Mouse (Mus musculus) heart, embryonic 13.5 days (tissue): ENCODE data around the gene Rbfox1. TPM values are rescaled to one million over a fixed set of nuclear protein-coding genes. Genes with fewer than 3 reads are reported as not detected.

Experiments used
- ATAC-seq: fragments of 200-750 bp; cut with Nextera tagmentation; 2 replicates; pipeline ENCODE4 v1.8.0; 2017; ENCODE audit warnings: moderate TSS enrichment; ENCODE audit not compliant: insufficient number of reproducible peaks, low FRiP score, low TSS enrichment; ENCODE audit errors: extremely low read depth
- H3K27ac ChIP-seq: fragments of 300-500 bp; sonication (generic); replicated peaks from 2 replicates; pipeline ENCODE4 v1.5.1; 2015; ENCODE audit warnings: moderate library complexity, mild to moderate bottlenecking, inconsistent platforms
- H3K27me3 ChIP-seq: fragments of 300-500 bp; sonication (generic); replicated peaks from 2 replicates; pipeline ENCODE4 v1.6.1; 2015; ENCODE audit warnings: mild to moderate bottlenecking, inconsistent platforms
- H3K36me3 ChIP-seq: fragments of 300-500 bp; sonication (generic); 2 replicates; pipeline ENCODE4 v1.6.1; 2015; ENCODE audit warnings: mild to moderate bottlenecking, inconsistent platforms
- H3K4me1 ChIP-seq: fragments of 300-500 bp; sonication (generic); 2 replicates; pipeline ENCODE4 v1.6.1; 2015; ENCODE audit warnings: inconsistent platforms
- H3K4me2 ChIP-seq: fragments of 300-500 bp; sonication (generic); 2 replicates; pipeline ENCODE4 v1.6.1; 2015; ENCODE audit warnings: inconsistent platforms, mild to moderate bottlenecking, moderate library complexity
- H3K4me3 ChIP-seq: fragments of 300-500 bp; sonication (generic); 2 replicates; pipeline ENCODE4 v1.5.1; 2015; ENCODE audit warnings: moderate library complexity, mild to moderate bottlenecking, inconsistent platforms
- H3K9ac ChIP-seq: fragments of 300-500 bp; sonication (generic); 2 replicates; pipeline ENCODE4 v1.6.1; 2015; ENCODE audit warnings: inconsistent platforms, mild to moderate bottlenecking, moderate library complexity
- H3K9me3 ChIP-seq: fragments of 300-500 bp; sonication (generic); 2 replicates; pipeline ENCODE4 v1.6.1; 2016; ENCODE audit warnings: inconsistent platforms
- WGBS: fragments of 180-500 bp; shearing (Covaris S2); methylation state at CpG from one replicate; pipeline ENCODE4 v1.1.7; 2015; ENCODE audit warnings: mixed read lengths; 5-methylcytosine and 5-hydroxymethylcytosine counted together
- polyA plus RNA-seq: library from polyadenylated mRNA; unstranded; fragments of >200 nt; fragmentation: Nextera tagmentation; extraction: Ambion mirVana; gene quantifications from 2 replicates; pipeline ENCODE4 v1.2.1, GENCODE M21; 2015

Gene Rbfox1
- polyA plus RNA-seq, 1 experiment from 2014 or later = 2.8 TPM

DNA sequence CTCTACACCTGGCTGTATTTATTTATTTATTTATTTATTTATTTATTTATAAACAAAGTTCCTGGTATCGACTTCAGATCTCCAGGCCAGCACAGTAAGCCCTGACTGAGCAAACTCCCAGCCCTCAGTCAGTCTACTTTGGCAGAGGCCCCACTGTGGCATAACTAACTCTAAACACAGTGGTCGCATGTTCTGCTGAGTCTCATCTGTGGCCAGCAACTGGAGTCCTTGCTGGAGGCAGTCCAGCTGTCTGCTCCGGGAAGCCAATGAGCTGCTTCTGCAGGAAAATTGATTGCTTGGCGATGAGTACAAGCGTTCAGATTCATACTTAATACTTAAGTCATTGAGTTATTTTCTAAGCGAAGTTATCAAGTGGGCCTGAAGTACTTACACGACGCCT is 598.5 kb downstream of the Rbfox1 start:
- no peak overlapping the region for H3K4me2 ChIP-seq
- peaks cover 10% of the 10 kb centered on the region for H3K4me1 ChIP-seq
- H3K9me3 ChIP-seq = no peaks in the 10 kb centered on the region
- H3K27me3 ChIP-seq = peaks cover 4% of the 10 kb centered on the region; the same call in 1 of the 2 replicates
- no peak overlapping the region for H3K27ac ChIP-seq
- ATAC-seq = no peak
- H3K4me3 ChIP-seq = no peak overlapping the region
- no peaks in the 10 kb centered on the region for H3K36me3 ChIP-seq
- no peak overlapping the region for H3K9ac ChIP-seq
- 60% methylated on average over 8 of the region's 8 CpGs for WGBS

DNA sequence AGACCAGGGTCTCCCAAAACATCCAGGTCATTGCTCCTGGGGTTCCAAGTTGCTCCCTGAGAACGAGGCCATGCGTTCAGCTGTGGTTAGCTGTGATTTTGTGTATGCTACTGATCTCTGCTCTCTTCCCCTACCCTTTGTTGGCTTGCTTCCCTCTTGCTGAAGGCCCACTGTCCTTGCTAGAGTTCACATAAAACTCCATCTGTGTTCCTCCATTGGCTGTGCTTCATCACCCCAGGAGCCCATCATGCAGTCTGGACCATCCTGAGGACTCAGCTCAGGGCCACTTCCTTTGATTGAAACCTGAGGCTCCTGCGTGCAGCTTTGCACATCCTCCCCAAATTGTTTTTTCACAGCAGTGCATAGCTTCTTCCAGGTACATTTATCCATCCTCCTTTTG is 600.5 kb downstream of the Rbfox1 start:
- Histone ChIP-seq H3K27me3 (peaks cover 4% of the 10 kb centered on the region; the same call in 1 of the 2 replicates), H3K27ac (no peak overlapping the region), H3K4me2 (no peak overlapping the region), H3K36me3 (no peaks in the 10 kb centered on the region), H3K4me1 (no peaks in the 10 kb centered on the region), H3K9ac (no peak overlapping the region), H3K9me3 (no peaks in the 10 kb centered on the region), H3K4me3 (no peak overlapping the region)
- 68% methylated on average over 3 of the region's 3 CpGs for WGBS
- ATAC-seq = no peak

DNA sequence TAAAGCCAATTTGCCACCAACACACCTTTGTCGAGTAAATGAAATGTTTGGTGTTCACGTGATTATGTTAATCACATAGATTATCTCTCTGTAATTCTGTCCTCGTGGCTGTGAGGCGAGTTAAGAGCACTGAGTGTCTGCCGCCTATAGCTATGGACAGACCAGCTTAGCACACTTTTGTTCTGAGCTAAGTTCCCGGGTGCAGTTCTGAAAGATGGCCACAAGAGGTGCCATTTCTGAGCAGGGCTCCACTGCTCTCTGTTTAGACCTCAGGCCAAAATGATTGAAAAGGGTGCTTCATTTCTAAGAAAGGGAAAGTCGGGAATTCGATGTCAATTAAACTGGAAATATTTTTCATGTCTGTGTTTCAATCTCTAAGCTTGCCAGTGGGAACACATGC is 617.1 kb downstream of the Rbfox1 start:
- peaks cover 8% of the 10 kb centered on the region for H3K27me3 ChIP-seq
- ATAC-seq = no peak

DNA sequence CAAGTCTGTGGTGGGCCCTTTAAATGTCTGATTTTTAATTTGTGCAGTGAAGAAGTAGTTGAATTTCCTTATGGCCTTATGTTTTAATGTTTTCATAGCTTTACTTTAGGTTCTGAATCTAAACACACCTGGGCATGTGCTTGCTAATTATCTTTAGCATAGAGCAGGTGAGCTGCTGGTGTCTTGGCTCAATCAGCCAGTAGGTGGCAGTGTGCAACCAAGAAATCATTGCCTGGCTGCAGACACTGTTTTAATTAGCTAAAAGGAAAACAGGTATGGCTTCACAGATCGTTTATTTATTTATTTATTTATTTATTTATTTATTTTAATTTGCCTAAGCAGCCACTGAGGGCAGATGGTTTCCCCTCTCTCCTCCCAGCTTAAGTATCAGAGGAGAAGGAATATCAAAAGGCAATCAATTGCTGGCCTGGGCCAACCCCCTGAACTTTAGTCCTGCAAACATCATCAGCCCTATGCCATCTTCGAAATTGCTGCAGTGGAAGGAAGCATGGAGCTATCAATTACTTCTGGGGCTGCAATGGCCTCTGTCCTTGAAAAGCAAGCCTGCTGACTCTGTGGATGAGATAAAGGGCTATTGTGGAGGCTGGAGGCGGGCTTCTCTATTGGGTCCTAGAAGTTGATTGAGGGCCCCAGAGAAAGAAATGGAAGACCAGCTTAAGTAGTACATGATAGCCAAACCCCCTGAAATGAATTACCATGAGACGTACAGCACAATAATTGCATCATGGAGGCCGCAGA is 618.6 kb downstream of the Rbfox1 start:
- no peaks in the 10 kb centered on the region for H3K4me1 ChIP-seq
- H3K4me3 ChIP-seq = no peak overlapping the region
- 51% methylated on average over 5 of the region's 5 CpGs for WGBS
- no peak overlapping the region for H3K9ac ChIP-seq
- H3K27me3 ChIP-seq = peaks cover 8% of the 10 kb centered on the region
- no peak overlapping the region for H3K4me2 ChIP-seq
- no peaks in the 10 kb centered on the region for H3K9me3 ChIP-seq
- no peak for ATAC-seq
- H3K27ac ChIP-seq = no peak overlapping the region
- no peaks in the 10 kb centered on the region for H3K36me3 ChIP-seq

More for the DNA sequence above, 617.1 kb downstream of the Rbfox1 start:
- no peak overlapping the region for H3K9ac ChIP-seq
- no peak overlapping the region for H3K4me3 ChIP-seq
- WGBS = 22% methylated on average over 8 of the region's 8 CpGs
- no peak overlapping the region for H3K4me2 ChIP-seq
- no peak overlapping the region for H3K27ac ChIP-seq
- H3K4me1 ChIP-seq = no peaks in the 10 kb centered on the region
- no peaks in the 10 kb centered on the region for H3K9me3 ChIP-seq
- no peaks in the 10 kb centered on the region for H3K36me3 ChIP-seq

DNA sequence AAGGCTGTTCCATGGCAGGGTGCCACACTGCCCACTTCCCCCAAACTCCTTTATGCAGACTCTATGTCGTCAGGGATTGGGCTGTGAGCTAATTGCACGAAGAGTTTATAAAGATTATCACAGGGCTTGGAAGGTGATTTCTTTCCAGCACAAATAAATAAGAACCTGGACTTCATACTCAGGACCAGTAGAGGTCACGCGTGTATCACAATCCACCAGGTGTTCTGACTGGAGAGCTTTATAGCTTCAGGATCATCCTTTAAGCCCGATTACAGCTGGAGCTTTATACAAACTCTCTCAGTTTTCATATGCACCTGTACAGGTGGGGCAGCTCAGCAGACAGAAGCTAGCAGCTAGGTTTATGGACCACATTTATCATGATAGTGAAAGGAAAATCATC is 623.8 kb downstream of the Rbfox1 start:
- H3K9me3 ChIP-seq = no peaks in the 10 kb centered on the region
- no peak overlapping the region for H3K9ac ChIP-seq
- 60% methylated on average over 5 of the region's 5 CpGs for WGBS
- ATAC-seq = no peak
- H3K27ac ChIP-seq = no peak overlapping the region
- H3K4me2 ChIP-seq = no peak overlapping the region
- no peaks in the 10 kb centered on the region for H3K36me3 ChIP-seq
- H3K4me1 ChIP-seq = no peaks in the 10 kb centered on the region
- no peak overlapping the region for H3K4me3 ChIP-seq
- H3K27me3 ChIP-seq = no peaks in the 10 kb centered on the region

DNA sequence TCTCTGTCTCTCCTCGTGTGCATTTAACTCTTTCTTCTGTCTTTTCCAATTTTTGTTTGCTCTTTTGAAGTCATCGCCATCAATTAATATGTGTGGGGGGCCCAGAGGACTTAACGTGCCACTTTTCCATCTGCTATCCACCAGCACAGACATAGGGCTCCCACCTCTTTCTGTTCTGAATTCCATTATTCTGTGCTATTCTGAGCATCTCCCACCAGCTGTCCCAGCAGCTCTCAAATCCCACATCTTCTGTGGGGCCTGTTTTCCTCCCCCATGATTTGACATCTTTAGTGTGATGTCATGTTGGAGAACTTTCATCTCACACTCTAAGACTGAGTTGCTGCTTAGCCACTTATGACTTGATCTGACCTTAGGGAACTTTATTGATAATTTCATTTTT is 634.3 kb downstream of the Rbfox1 start:
- Histone ChIP-seq H3K4me2 (no peak overlapping the region), H3K9me3 (no peaks in the 10 kb centered on the region), H3K27me3 (no peaks in the 10 kb centered on the region)

DNA sequence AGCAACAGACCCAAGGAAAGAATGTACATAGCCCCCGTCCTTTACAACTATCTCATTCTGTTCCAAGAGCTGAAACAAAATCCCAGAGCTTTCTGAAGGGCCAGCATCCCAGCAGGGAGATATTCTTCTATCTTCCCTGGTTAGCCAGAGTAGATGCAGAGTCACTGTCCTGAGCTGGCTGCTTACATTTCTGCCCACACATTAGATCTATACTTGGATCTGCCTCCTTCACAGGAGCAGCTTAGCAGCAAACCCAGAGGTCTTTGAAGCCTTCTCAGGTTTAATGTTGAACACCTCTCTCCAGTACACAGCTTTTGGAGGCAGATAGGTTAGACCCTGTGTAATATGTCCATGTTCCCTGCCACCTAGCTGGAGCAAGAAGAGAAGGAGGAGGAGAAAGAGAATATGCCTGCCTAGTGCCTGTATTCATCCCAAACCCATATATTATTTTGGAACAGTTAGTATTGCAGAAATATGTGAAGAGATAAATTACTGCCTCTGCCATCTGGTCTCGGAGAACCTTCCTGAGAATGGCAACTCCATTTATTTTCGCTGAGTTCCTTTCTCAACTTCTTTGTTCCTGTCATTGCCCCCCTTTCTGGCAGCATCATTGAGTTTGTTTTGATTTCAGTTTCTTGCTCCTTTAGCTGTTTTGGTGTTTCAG is 640.5 kb downstream of the Rbfox1 start:
- H3K9ac ChIP-seq = no peak overlapping the region
- H3K9me3 ChIP-seq = no peaks in the 10 kb centered on the region
- no peak for ATAC-seq
- H3K4me3 ChIP-seq = no peak overlapping the region
- no peaks in the 10 kb centered on the region for H3K4me1 ChIP-seq
- no peaks in the 10 kb centered on the region for H3K36me3 ChIP-seq
- H3K27me3 ChIP-seq = no peaks in the 10 kb centered on the region
- no peak overlapping the region for H3K27ac ChIP-seq
- H3K4me2 ChIP-seq = no peak overlapping the region
- WGBS = 64% methylated on average over 3 of the region's 3 CpGs

More for the DNA sequence above, 634.3 kb downstream of the Rbfox1 start:
- Histone ChIP-seq H3K4me1 (no peaks in the 10 kb centered on the region), H3K4me3 (no peak overlapping the region), H3K27ac (no peak overlapping the region), H3K9ac (no peak overlapping the region), H3K36me3 (no peaks in the 10 kb centered on the region)
- no peak for ATAC-seq
- WGBS = 68% methylated on average over 3 of the region's 3 CpGs

DNA sequence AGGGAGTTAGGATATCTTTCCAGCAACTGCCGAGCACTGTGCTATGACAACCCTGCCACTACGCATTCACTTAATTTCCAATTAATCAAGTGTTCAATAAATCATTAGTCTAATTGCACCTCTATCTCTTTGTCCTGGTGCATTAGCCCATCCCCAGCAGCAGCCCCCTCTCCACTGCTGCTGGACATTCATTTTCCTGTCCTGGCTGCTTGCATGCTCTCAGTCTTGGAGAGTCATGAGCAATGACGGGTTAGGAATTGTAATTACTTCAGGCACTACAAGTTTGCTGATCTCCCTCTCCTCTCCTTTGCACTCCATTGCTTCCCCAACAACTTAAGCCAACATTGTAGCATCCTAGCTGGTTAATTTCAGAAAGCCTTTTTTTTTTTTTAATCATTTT is 646.3 kb downstream of the Rbfox1 start:
- Histone ChIP-seq H3K4me1 (no peaks in the 10 kb centered on the region), H3K9ac (no peak overlapping the region), H3K27ac (no peak overlapping the region), H3K36me3 (no peaks in the 10 kb centered on the region), H3K9me3 (no peaks in the 10 kb centered on the region), H3K4me2 (no peak overlapping the region), H3K27me3 (no peaks in the 10 kb centered on the region), H3K4me3 (no peak overlapping the region)
- 75% methylated on average over 3 of the region's 3 CpGs for WGBS
- no peak for ATAC-seq

DNA sequence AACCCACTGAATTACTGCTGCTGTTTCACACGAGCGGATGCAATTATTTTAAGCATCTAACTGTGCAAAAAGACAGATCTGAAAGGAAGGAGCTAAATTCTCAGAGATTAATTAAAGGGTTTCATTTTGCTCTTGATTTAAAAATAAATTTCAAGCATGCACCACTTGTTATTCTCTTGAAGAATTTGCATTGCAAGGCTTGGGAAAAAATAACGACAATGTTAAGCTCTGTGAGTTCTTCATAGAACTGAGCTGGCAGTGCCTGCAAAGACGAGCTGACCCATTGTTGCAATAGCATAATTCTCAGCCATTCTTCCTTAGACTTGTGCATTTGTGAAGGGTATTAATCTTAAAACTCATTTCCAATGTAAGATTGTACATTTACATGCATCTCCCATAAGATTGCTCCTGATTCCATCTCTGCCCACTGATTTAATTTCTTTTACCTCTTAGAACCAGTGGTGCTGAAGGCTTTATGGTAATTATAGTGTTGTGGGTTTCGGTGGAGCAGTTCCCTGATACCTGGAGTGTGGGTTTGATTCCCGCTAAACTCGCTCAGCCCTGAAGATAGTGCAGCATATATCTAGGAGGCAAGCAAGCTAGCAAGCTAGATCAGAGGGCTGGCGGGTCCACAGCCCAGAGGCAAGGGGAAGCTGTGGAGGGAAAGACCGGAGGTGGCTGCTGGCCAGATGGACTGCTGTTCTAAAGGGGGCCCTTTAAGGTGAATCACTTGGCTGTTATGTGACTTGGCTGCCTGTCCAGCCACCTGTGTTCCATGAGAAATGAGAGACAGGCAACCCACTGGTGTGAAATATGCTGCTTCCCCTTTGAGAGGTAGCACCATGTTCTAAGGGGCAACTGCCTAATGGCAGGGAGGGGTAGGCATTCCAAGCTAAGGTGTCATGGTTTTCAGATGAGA is 647.2 kb downstream of the Rbfox1 start:
- Histone ChIP-seq H3K27ac (no peak overlapping the region), H3K4me3 (no peak overlapping the region), H3K4me1 (no peaks in the 10 kb centered on the region), H3K4me2 (no peak overlapping the region), H3K36me3 (no peaks in the 10 kb centered on the region), H3K27me3 (no peaks in the 10 kb centered on the region), H3K9ac (no peak overlapping the region), H3K9me3 (no peaks in the 10 kb centered on the region)
- WGBS = 74% methylated on average over 9 of the region's 9 CpGs
- no peak for ATAC-seq

DNA sequence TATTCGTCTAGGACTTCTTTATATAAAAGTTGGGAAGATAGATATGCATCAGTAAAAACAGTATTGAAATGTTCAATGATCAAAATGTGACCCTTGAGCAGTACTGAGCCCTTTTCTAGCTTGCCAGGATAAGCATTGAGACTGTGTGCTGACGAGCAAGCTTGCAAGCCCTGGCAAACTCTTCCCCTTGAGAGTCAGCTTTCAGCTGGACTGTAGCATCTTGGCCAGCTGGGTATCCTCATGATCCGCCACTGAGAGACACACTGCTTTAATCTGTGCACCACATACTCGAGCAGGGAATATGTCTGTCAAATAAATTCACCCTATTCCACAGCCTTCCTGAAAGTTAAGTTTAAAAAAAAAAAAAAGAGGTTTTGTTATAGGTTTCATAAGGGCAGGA is 670.6 kb downstream of the Rbfox1 start:
- 42% methylated on average over 4 of the region's 4 CpGs for WGBS

DNA sequence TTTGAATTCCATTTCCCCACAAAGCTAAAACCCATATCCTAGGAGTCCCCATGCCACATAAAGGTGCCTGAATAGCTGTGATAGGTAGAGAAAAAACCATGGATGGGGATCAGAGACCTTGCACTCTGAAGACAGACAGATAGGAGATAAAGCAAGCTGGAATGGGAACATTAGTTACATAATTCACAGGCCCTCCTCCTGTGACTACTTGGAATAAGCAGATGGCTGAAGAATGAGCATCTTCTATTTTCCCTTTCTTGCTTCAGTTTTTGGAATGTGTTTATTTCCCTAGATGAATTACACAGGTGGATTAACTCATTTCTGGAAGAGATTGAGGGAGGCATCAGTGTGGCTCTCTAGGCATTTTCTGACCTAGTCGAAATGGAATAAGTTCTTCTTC is 672.6 kb downstream of the Rbfox1 start:
- Histone ChIP-seq H3K4me1 (no peaks in the 10 kb centered on the region), H3K4me3 (no peak overlapping the region), H3K27ac (no peak overlapping the region), H3K36me3 (no peaks in the 10 kb centered on the region), H3K4me2 (no peak overlapping the region), H3K9ac (no peak overlapping the region), H3K27me3 (no peaks in the 10 kb centered on the region), H3K9me3 (no peaks in the 10 kb centered on the region)
- WGBS = 54% methylated on average over 1 of the region's 1 CpGs
- no peak for ATAC-seq

More for the DNA sequence above, 670.6 kb downstream of the Rbfox1 start:
- ATAC-seq = no peak
- no peaks in the 10 kb centered on the region for H3K36me3 ChIP-seq
- no peaks in the 10 kb centered on the region for H3K4me1 ChIP-seq
- no peak overlapping the region for H3K9ac ChIP-seq
- no peak overlapping the region for H3K27ac ChIP-seq
- no peak overlapping the region for H3K4me2 ChIP-seq
- H3K4me3 ChIP-seq = no peak overlapping the region
- H3K9me3 ChIP-seq = no peaks in the 10 kb centered on the region
- no peaks in the 10 kb centered on the region for H3K27me3 ChIP-seq
